Mouse (Mus musculus): Measurements from ENCODE around the gene Kcnk7.

GRCm38 (mm10) chr19:5711907-5712460 is 7.8 kb downstream of the Kcnk7 start:
- no peak for TF ChIP-seq CTCF (IDR thresholded peaks at IDR 0.05; ENCODE audit: insufficient read depth, low read depth, low read length)
- TF ChIP-seq POLR2A (IDR thresholded peaks at IDR 0.05; ENCODE audit: insufficient read depth, low read depth, low read length) = no peak

Data from olfactory bulb, adult 2 months (tissue).